Mouse (Mus musculus) gastrocnemius, adult 8-10 months (tissue): ENCODE results near the gene Egf. TPM values are rescaled to one million over a fixed set of nuclear protein-coding genes. Genes with fewer than 3 reads are reported as not detected.
A peak's percentile ranks its signal among the peaks of the same experiment; 100 is the strongest.
"Not testable (repeated sequence)": the region's sequence is repeated elsewhere in the genome, so short reads cannot be mapped to it uniquely, and the experiment has no call there.

Source experiments
- DNase-seq, 2 experiments: peaks; one replicate each; pipeline ENCODE4 v3.0.0; 2022; ENCODE audit warnings: low spot score in 2 of 2
- total RNA-seq, 4 experiments: library from RNA; stranded (reverse); gene quantifications; 2 replicates each; pipeline ENCODE4 v1.2.4; 2022

The Egf gene
- total RNA-seq = 10 to 100 TPM; 30.3 to 34.8 (median 33.8) TPM

- peak in 1 of 2 experiments; percentile 40 for DNase-seq
Observed at GRCm38 (mm10) chr3:129754650-129755604, at the start of gene Egf. Gene Egf, minus strand, starts transcription at chr3:129755316.

- DNase-seq = no peak
Observed at GRCm38 (mm10) chr3:129803765-129804164, 48.6 kb upstream of the Egf start, which contains the start of gene Lrit3. Gene Lrit3, minus strand, starts transcription at chr3:129804030.

- DNase-seq = no peak
Observed at GRCm38 (mm10) chr3:129799011-129799410, 43.9 kb upstream of the Egf start.

DNA sequence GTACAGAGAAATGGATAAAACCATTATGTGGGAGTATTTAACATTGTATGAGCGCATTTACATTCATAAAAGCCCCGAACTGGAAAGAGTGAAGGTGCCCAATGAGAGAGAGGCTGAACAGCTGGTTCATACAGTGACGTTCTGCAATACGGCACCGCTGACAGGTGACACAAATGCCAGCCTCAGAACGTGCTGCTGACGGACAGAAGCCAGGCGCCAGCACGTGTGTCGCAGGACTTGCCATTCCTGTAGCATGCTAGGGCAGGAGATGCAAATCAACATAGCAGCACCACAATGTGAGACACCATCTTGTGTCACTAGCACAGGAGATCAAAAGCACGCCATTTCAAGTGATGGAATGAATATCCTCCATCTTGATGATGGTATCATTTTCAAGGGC, 43.4 kb upstream of the Egf start:
- no peak for DNase-seq

GRCm38 (mm10) chr3:129797341-129797740, 42.2 kb upstream of the Egf start:
- no peak for DNase-seq

DNA sequence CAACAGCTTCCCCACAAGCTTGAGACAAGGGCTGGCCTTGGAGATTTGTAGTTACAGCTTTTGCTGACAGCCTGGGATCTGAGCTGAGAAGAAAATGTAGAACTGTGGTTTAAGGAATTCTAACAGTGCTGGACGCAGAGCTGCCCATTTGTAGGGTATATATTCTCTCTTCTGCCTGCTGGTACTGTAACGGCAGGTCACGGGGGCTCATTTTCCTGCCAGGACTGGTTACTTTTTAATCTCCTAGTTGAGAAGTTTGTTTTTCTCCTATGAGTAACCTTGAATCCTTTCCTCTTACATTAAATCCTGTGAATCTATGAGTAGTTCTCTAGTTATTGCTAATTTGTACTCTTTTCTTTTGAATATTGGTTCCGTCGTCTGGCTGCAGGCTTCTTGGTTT, 38.7 kb upstream of the Egf start:
- DNase-seq = no peak

- DNase-seq = no peak
Observed at GRCm38 (mm10) chr3:129782746-129783145, 27.6 kb upstream of the Egf start.

- no peak for DNase-seq
Observed at GRCm38 (mm10) chr3:129781435-129781834, 26.3 kb upstream of the Egf start.

- DNase-seq = no peak
Observed at GRCm38 (mm10) chr3:129771210-129771609, 16.1 kb upstream of the Egf start.

GRCm38 (mm10) chr3:129766971-129767794, 12.1 kb upstream of the Egf start:
- DNase-seq = peak in 1 of 2 experiments; percentile 34

DNA sequence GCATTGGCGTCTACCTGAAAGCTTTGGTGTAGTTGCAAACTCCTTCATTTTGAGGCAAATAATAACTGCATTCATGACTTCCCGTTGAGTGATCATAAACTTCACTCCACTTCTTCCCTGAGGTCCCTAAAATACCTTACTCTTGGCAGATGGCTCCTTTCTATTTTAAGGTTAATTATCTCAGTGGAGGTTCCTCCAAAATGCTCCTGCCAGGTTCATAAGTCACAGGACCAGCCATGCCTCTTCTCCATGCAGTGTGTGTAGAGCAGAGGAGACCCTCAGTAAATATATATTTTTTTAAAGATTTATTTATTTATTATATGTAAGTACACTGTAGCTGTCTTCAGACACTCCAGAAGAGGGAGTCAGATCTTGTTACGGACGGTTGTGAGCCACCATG, 11.0 kb upstream of the Egf start:
- no peak for DNase-seq

DNA sequence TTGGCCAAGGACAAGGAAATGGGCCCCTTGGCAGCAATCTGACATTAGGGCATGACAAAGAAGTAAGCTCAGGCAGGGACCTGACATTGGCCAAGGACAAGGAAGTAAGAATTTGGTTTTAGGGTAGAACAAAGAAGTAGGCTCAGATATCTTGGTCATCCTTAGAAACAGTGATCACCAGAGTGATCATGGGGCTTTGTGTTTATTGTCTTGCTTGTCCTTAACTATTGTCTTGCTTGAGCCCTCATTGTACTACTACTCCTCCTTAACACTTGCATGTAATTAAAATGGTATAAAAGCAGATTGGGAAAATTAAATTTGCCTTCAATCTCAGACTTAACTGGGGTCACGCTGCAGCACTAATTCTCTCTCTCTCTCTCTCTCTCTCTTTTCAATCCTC, 2.5 kb upstream of the Egf start:
- DNase-seq = not testable (repeated sequence)

DNA sequence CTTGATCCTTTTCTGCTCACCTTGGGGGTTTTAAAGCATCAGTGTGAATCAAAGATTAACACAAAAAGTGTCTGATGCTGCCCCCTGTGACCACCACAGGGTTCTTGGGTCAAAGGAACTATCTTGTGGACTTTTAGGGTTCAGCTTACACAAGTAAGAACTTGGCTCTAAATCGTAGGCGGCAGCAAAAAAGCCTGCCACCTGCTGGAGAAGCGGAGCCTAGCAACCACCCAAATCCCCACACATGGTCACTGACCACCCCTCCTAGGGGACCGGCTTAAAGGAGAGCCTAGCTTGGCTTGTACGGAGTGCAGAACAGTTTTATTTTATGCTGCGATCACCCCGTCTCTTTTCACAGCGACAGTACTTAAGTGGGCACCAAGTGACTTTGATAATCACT, 10.3 kb downstream of the Egf start:
- DNase-seq = no peak

DNA sequence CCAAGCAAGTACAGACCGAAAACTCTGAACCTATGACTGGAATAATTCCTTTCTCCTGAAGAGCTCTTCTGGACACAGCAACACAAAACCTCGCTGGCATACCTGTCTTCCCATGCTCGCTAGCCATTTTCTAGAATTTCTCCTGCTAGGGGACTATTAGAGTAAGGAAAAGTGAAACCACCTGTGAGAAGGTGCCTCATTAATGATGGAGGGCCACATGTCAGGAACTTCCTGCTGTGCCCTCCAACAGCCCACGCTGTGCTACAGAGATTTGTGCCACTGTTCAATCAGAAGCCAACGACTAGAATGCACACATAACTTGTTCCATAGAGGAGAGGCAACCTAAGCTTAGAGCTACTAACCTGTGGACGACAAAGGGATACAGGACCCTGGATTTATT, 12.3 kb downstream of the Egf start:
- no peak for DNase-seq

GRCm38 (mm10) chr3:129738291-129739183, 16.6 kb downstream of the Egf start:
- no peak for DNase-seq

- DNase-seq = no peak
Observed at GRCm38 (mm10) chr3:129731636-129732035, 23.5 kb downstream of the Egf start.

GRCm38 (mm10) chr3:129730426-129730825, 24.7 kb downstream of the Egf start:
- DNase-seq = no peak

- no peak for DNase-seq
Observed at GRCm38 (mm10) chr3:129729916-129730315, 25.2 kb downstream of the Egf start.

- no peak for DNase-seq
Observed at GRCm38 (mm10) chr3:129725592-129725991, 29.5 kb downstream of the Egf start.

DNA sequence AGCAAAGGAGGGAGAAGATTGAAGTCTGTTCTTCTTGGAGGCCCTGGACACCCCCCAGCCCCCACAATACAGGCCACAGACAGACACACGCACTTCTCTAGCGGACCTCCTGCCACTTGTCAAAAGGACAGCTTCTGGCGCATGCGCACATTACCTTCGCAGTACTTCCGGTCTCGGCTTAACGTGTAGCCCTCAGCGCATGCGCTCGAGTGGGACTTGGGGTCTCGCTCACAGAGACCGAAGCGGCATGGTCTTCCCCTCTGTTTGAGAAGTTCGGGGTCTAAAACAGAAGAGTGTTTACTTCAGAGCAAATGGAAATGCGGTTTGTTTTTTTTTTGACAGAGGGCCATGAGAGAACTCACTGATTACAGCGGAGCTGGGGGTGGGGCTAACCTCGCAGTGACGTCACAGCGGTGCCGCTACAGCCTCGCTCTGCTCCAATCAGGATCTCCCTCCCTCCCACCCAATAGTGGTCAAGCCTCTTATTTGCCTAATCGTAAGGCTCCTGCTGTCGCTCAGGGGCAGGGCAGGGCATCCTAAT, 30.1 kb downstream of the Egf start:
- DNase-seq = peak; percentile 85 to 92

GRCm38 (mm10) chr3:129724505-129724904, 30.6 kb downstream of the Egf start:
- no peak for DNase-seq
